Mouse (Mus musculus) mesoderm, embryonic 11.5 days (tissue): ENCODE measurements at regions not wholly inside any gene's neighbourhood (a gene's known extent, or its start where the extent isn't known, plus 50 kb on each side); places are given as distances from the start of the nearest gene placed in this dataset.

Source experiments
- DNase-seq: peaks from one replicate; pipeline ENCODE4 v3.0.0-alpha.2; 2012; ENCODE audit warnings: low read depth, low spot score

- DNase-seq, result peak; percentile 53
Measured at GRCm38 (mm10) chr2:135606306-135606705, 52.5 kb upstream of the Plcb4 start.
